In the genomic region with DNA sequence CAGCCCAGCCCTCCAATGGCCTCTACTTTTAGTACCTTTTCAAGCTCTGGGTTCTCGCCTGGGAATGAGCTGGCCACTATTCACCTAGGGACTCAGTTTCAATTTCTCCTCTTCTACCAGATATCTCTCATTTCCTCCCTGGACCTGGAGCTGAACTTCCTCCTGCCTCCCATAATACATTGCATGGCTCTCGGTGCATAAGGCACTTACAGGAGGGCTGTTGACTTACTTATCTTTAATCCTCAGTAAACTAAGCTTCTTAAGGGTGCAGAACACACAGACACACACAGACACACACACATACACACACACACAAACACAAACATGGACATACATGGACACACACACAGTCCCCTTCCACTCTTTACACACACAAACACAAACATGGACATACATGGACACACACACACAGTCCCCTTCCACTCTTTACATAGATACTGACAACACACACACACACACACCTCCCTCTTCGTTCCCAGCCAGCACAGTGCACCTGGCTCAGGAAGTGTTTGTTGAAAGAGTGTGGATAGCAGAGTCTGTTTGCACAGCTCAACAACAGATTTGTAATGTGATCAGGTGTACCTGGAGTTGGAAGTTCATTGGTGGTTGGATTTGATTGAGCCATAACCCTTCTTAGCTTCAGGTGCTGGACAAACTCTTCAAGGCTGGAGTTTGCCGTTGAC, we compare ENCODE assay signal across 15 mouse cellular contexts. TPM values are rescaled to one million over a fixed set of nuclear protein-coding genes. Genes with fewer than 3 reads are reported as not detected.
DNase-seq lines count a peak whose midpoint lies in the region; ATAC-seq lines count a peak whose summit lies in the region.
"Had no signal": no experiment of that assay in that cellular context is flagged by ENCODE, and none has a peak within 500 bp of the region (broad histone marks: within the 10 kb centered on the region; RNA-seq: fewer than 3 reads in every experiment).

No protein-coding gene starts in this region.

- no peak overlapping the region for H3K9ac ChIP-seq in liver, embryonic 12.5 days
- H3K9ac ChIP-seq in liver, embryonic 13.5 days: no peak overlapping the region
- no peak overlapping the region for H3K9ac ChIP-seq in lung, embryonic 16.5 days (ENCODE audit: low read length)
- no peak overlapping the region for H3K9ac ChIP-seq in stomach, embryonic 16.5 days (ENCODE audit: low read length)
- H3K9ac ChIP-seq: forebrain, embryonic 13.5 days; neural tube, embryonic 12.5 days had no signal

- H3K4me2 ChIP-seq in liver, embryonic 12.5 days: no peak overlapping the region
- no peak overlapping the region for H3K4me2 ChIP-seq in liver, embryonic 13.5 days
- H3K4me2 ChIP-seq in lung, embryonic 16.5 days (ENCODE audit: low read depth, low read length): no peak overlapping the region
- peak overlapping the region; percentile 33; the same call in 1 of the 2 replicates for H3K4me2 ChIP-seq in stomach, embryonic 16.5 days (ENCODE audit: low read depth, low read length)
- H3K4me2 ChIP-seq: forebrain, embryonic 13.5 days; neural tube, embryonic 12.5 days had no signal

- 50% methylated on average over 4 of the region's 4 CpGs for WGBS in liver, embryonic 12.5 days (ENCODE audit: insufficient replicate concordance)
- WGBS in liver, embryonic 13.5 days (ENCODE audit: insufficient replicate concordance): 38% methylated on average over 4 of the region's 4 CpGs
- 40% methylated on average over 4 of the region's 4 CpGs for WGBS in lung, embryonic 16.5 days
- 57% methylated on average over 4 of the region's 4 CpGs for WGBS in stomach, embryonic 16.5 days

- H3K27me3 ChIP-seq in liver, embryonic 12.5 days (replicated peaks): no peaks in the 10 kb centered on the region
- no peaks in the 10 kb centered on the region for H3K27me3 ChIP-seq in liver, embryonic 13.5 days
- no peaks in the 10 kb centered on the region for H3K27me3 ChIP-seq in lung, embryonic 16.5 days (ENCODE audit: control insufficient read depth, insufficient read depth, low read depth, low read length)
- H3K27me3 ChIP-seq in stomach, embryonic 16.5 days (ENCODE audit: control insufficient read depth, insufficient read depth, low read length): no peaks in the 10 kb centered on the region
- H3K27me3 ChIP-seq: forebrain, embryonic 13.5 days; neural tube, embryonic 12.5 days had no signal

- no peaks in the 10 kb centered on the region for H3K36me3 ChIP-seq in liver, embryonic 12.5 days
- no peaks in the 10 kb centered on the region for H3K36me3 ChIP-seq in liver, embryonic 13.5 days
- no peaks in the 10 kb centered on the region for H3K36me3 ChIP-seq in lung, embryonic 16.5 days (ENCODE audit: control insufficient read depth, insufficient read depth, low read length)
- H3K36me3 ChIP-seq in stomach, embryonic 16.5 days (ENCODE audit: control insufficient read depth, insufficient read depth, low read length): no peaks in the 10 kb centered on the region
- H3K36me3 ChIP-seq: limb, embryonic 10.5 days; neural tube, embryonic 12.5 days had no signal

- H3K9me3 ChIP-seq in liver, embryonic 12.5 days (replicated peaks): no peaks in the 10 kb centered on the region
- no peaks in the 10 kb centered on the region for H3K9me3 ChIP-seq in liver, embryonic 13.5 days (replicated peaks)
- H3K9me3 ChIP-seq in lung, embryonic 16.5 days (ENCODE audit: control insufficient read depth, low read length): no peaks in the 10 kb centered on the region
- no peaks in the 10 kb centered on the region for H3K9me3 ChIP-seq in stomach, embryonic 16.5 days (replicated peaks; ENCODE audit: control insufficient read depth, low read length)
- H3K9me3 ChIP-seq: forebrain, embryonic 13.5 days; limb, embryonic 10.5 days; neural tube, embryonic 12.5 days had no signal

- no peak overlapping the region for H3K4me3 ChIP-seq in liver, embryonic 12.5 days
- H3K4me3 ChIP-seq in liver, embryonic 13.5 days (replicated peaks): no peak overlapping the region
- no peak overlapping the region for H3K4me3 ChIP-seq in lung, embryonic 16.5 days (ENCODE audit: low read length)
- H3K4me3 ChIP-seq in stomach, embryonic 16.5 days (replicated peaks; ENCODE audit: low read length): no peak overlapping the region
- H3K4me3 ChIP-seq: forebrain, embryonic 13.5 days; limb, embryonic 10.5 days; neural tube, embryonic 12.5 days had no signal

- no peak for DNase-seq in liver
- DNase-seq in liver, embryonic 13.5 days: no peak
- DNase-seq in kidney, postnatal 25 days: no peak
- DNase-seq in urinary bladder, postnatal 14 days (ENCODE audit: low spot score): no peak
- DNase-seq: adrenal gland, postnatal 10 days; cerebellum, adult 2 months; thymus, postnatal 14 days had no signal

- no peak overlapping the region for H3K27ac ChIP-seq in liver, embryonic 12.5 days
- H3K27ac ChIP-seq in liver, embryonic 13.5 days: no peak overlapping the region
- peak overlapping the region; percentile 83; the same call in 1 of the 2 replicates for H3K27ac ChIP-seq in lung, embryonic 16.5 days (ENCODE audit: low read length)
- peak overlapping the region; percentile 82 for H3K27ac ChIP-seq in stomach, embryonic 16.5 days (ENCODE audit: low read length)
- H3K27ac ChIP-seq: forebrain, embryonic 13.5 days; limb, embryonic 10.5 days; neural tube, embryonic 12.5 days had no signal

- 0 out of 2 replicates have a peak, but pooled peaks cover 8% of the 10 kb centered on the region for H3K4me1 ChIP-seq in liver, embryonic 12.5 days
- H3K4me1 ChIP-seq in liver, embryonic 13.5 days (replicated peaks): peaks cover 15% of the 10 kb centered on the region
- peaks cover 36% of the 10 kb centered on the region for H3K4me1 ChIP-seq in lung, embryonic 16.5 days (replicated peaks; ENCODE audit: control insufficient read depth, insufficient read depth, low read length)
- H3K4me1 ChIP-seq in stomach, embryonic 16.5 days (ENCODE audit: control insufficient read depth, insufficient read depth, low read length): peaks cover 36% of the 10 kb centered on the region

- ATAC-seq in liver, embryonic 12.5 days: peak; percentile 44; the same call in 1 of the 2 replicates
- peak; percentile 70 for ATAC-seq in liver, embryonic 13.5 days (ENCODE audit: low read depth)
- ATAC-seq in lung, embryonic 16.5 days (ENCODE audit: low read depth): peak; percentile 87
- peak; percentile 90 for ATAC-seq in stomach, embryonic 16.5 days (ENCODE audit: insufficient read depth, low FRiP score)
- ATAC-seq: CD4-positive, CD25-positive, alpha-beta regulatory T cell, adult 4 months; forebrain, embryonic 13.5 days; inflammation-experienced regulatory T-cells, adult 6 months had no signal

RNA-seq across cellular contexts. Expression of a gene that starts 32.3 kb away (rescaled TPM):
- polyA plus RNA-seq in liver, embryonic 12.5 days (2016; fragmentation: Nextera tagmentation; extraction: Ambion mirVana): 5.4 and 5.7 TPM in 2 replicates
- 4.6 and 5.8 TPM in 2 replicates for polyA plus RNA-seq in liver, embryonic 13.5 days (2015; fragmentation: Nextera tagmentation; extraction: Ambion mirVana)
- 12.6 and 13.5 TPM in 2 replicates for polyA plus RNA-seq in lung, embryonic 16.5 days (2015; fragmentation: Nextera tagmentation; extraction: Ambion mirVana)
- 14.1 TPM in 2 replicates for polyA plus RNA-seq in stomach, embryonic 16.5 days (2015; fragmentation: Nextera tagmentation; extraction: Ambion mirVana)

Comparison
In these comparisons a context has a peak if more than half of its experiments do, and no peak if none do; other contexts are left out.
1. H3K27ac ChIP-seq: peak in lung, embryonic 16.5 days (single experiment) and stomach, embryonic 16.5 days (single experiment); none in liver, embryonic 12.5 days (single experiment) and liver, embryonic 13.5 days (single experiment).
2. Peak in every context shown above with its lines, with median percentiles within 50 percentile points of each other: ATAC-seq.